ENCODE assay signal across 15 mouse cellular contexts in genomic region chr2:158833221-158833620, GRCm38 (mm10). TPM values are rescaled to one million over a fixed set of nuclear protein-coding genes. Genes with fewer than 3 reads are reported as not detected.
A peak's percentile ranks its signal among the peaks of the same experiment; 100 is the strongest.
DNase-seq lines count a peak whose midpoint lies in the region; ATAC-seq and TF ChIP-seq lines count a peak whose summit lies in the region.
"Had no signal": no experiment of that assay in that cellular context is flagged by ENCODE, and none has a peak within 500 bp of the region (broad histone marks: within the 10 kb centered on the region; RNA-seq: fewer than 3 reads in every experiment).

No protein-coding gene starts in this region.

- H3K9me3 ChIP-seq in heart, embryonic 11.5 days (replicated peaks; ENCODE audit: control insufficient read depth, low read length), result no peaks in the 10 kb centered on the region
- no peaks in the 10 kb centered on the region for H3K9me3 ChIP-seq in neural tube, embryonic 13.5 days
- H3K9me3 ChIP-seq in midbrain, embryonic 12.5 days, result no peaks in the 10 kb centered on the region
- no peaks in the 10 kb centered on the region for H3K9me3 ChIP-seq in stomach, postnatal 0 days (ENCODE audit: control insufficient read depth, low read length)

- no peak overlapping the region for H3K4me2 ChIP-seq in heart, embryonic 11.5 days
- no peak overlapping the region for H3K4me2 ChIP-seq in neural tube, embryonic 13.5 days
- no peak overlapping the region for H3K4me2 ChIP-seq in midbrain, embryonic 12.5 days (replicated peaks)
- H3K4me2 ChIP-seq in stomach, postnatal 0 days (replicated peaks; ENCODE audit: low read depth), result no peak overlapping the region
- H3K4me2 ChIP-seq: lung, embryonic 14.5 days had no signal

- no peaks in the 10 kb centered on the region for H3K4me1 ChIP-seq in heart, embryonic 11.5 days (ENCODE audit: control insufficient read depth, insufficient read depth, low read length)
- H3K4me1 ChIP-seq in neural tube, embryonic 13.5 days (replicated peaks), result peaks cover 12% of the 10 kb centered on the region; the same call in 1 of the 2 replicates
- 0 out of 2 replicates have a peak, but pooled peaks cover 3% of the 10 kb centered on the region for H3K4me1 ChIP-seq in midbrain, embryonic 12.5 days
- no peaks in the 10 kb centered on the region for H3K4me1 ChIP-seq in stomach, postnatal 0 days (replicated peaks; ENCODE audit: control insufficient read depth, insufficient read depth)

- no peaks in the 10 kb centered on the region for H3K27me3 ChIP-seq in heart, embryonic 11.5 days (ENCODE audit: control insufficient read depth, insufficient read depth, low read length)
- no peaks in the 10 kb centered on the region for H3K27me3 ChIP-seq in neural tube, embryonic 13.5 days
- H3K27me3 ChIP-seq in midbrain, embryonic 12.5 days, result no peaks in the 10 kb centered on the region
- H3K27me3 ChIP-seq in stomach, postnatal 0 days (ENCODE audit: control insufficient read depth, insufficient read depth, low read length), result no peaks in the 10 kb centered on the region

- DNase-seq in heart, postnatal 4 days, result no peak
- no peak for DNase-seq in neural tube, embryonic 10.5 days (ENCODE audit: extremely low spot score, low spot score)
- DNase-seq in stomach, postnatal 0 days (ENCODE audit: low spot score), result no peak
- no peak for DNase-seq in adrenal gland, postnatal 25 days
- no peak for DNase-seq in thymus, postnatal 10 days (ENCODE audit: low spot score in 2 of 2)
- DNase-seq: adrenal gland, postnatal 14 days; cerebellum, postnatal 10 days; gastrocnemius, postnatal 25 days; kidney, adult 11 months; lung, embryonic 14.5 days; right cerebral cortex, postnatal 25 days had no signal

- WGBS in heart, embryonic 11.5 days (ENCODE audit: insufficient replicate concordance), result 65% methylated on average over 5 of the region's 5 CpGs
- WGBS in neural tube, embryonic 13.5 days, result 65% methylated on average over 5 of the region's 5 CpGs
- WGBS in midbrain, embryonic 12.5 days, result 76% methylated on average over 5 of the region's 5 CpGs
- 70% methylated on average over 5 of the region's 5 CpGs for WGBS in stomach, postnatal 0 days

- H3K9ac ChIP-seq in heart, embryonic 11.5 days (ENCODE audit: low read depth, low read length), result no peak overlapping the region
- H3K9ac ChIP-seq in neural tube, embryonic 13.5 days, result 0 out of 2 replicates have a peak overlapping the region, but pooled peaks have one; percentile 8
- H3K9ac ChIP-seq in midbrain, embryonic 12.5 days (replicated peaks), result no peak overlapping the region
- no peak overlapping the region for H3K9ac ChIP-seq in stomach, postnatal 0 days (ENCODE audit: low read length)
- H3K9ac ChIP-seq: lung, embryonic 14.5 days had no signal

- H3K36me3 ChIP-seq in heart, embryonic 11.5 days (ENCODE audit: control insufficient read depth, insufficient read depth, low read length), result peaks cover 34% of the 10 kb centered on the region
- peaks cover 83% of the 10 kb centered on the region for H3K36me3 ChIP-seq in neural tube, embryonic 13.5 days
- peaks cover 74% of the 10 kb centered on the region for H3K36me3 ChIP-seq in midbrain, embryonic 12.5 days
- H3K36me3 ChIP-seq in stomach, postnatal 0 days (ENCODE audit: control insufficient read depth, insufficient read depth, low read length), result peaks cover 17% of the 10 kb centered on the region

- TF ChIP-seq CTCF in stomach, postnatal 0 days (IDR thresholded peaks at IDR 0.05; ENCODE audit: low read depth), result no peak

- H3K27ac ChIP-seq in heart, embryonic 11.5 days (ENCODE audit: low read depth, low read length), result 0 out of 2 replicates have a peak overlapping the region, but pooled peaks have one; percentile 15
- 0 out of 2 replicates have a peak overlapping the region, but pooled peaks have one; percentile 33 for H3K27ac ChIP-seq in neural tube, embryonic 13.5 days (replicated peaks)
- H3K27ac ChIP-seq in midbrain, embryonic 12.5 days (replicated peaks), result 0 out of 2 replicates have a peak overlapping the region, but pooled peaks have one; percentile 30
- 0 out of 2 replicates have a peak overlapping the region, but pooled peaks have one; percentile 2 for H3K27ac ChIP-seq in stomach, postnatal 0 days (replicated peaks)

- ATAC-seq in heart, embryonic 11.5 days (replicated peaks; ENCODE audit: insufficient number of reproducible peaks, low FRiP score, low TSS enrichment), result no peak; the same call in 1 of the 2 replicates
- ATAC-seq in neural tube, embryonic 13.5 days (ENCODE audit: low read depth), result peak; percentile 59; the same call in 1 of the 2 replicates
- ATAC-seq in midbrain, embryonic 12.5 days (ENCODE audit: low FRiP score, low read depth), result no peak
- no peak for ATAC-seq in stomach, postnatal 0 days (ENCODE audit: low FRiP score, low TSS enrichment)

- no peak overlapping the region for H3K4me3 ChIP-seq in heart, embryonic 11.5 days (ENCODE audit: low read depth, low read length)
- H3K4me3 ChIP-seq in neural tube, embryonic 13.5 days, result no peak overlapping the region
- no peak overlapping the region for H3K4me3 ChIP-seq in midbrain, embryonic 12.5 days
- H3K4me3 ChIP-seq in stomach, postnatal 0 days (ENCODE audit: low read depth, low read length), result no peak overlapping the region
- H3K4me3 ChIP-seq: myocyte had no signal

- TF ChIP-seq EP300 in stomach, postnatal 0 days (optimal IDR thresholded peaks at IDR 0.05), result no peak

RNA-seq across cellular contexts. Expression of gene Dhx35, which starts 38.6 kb away (rescaled TPM):
- 14.2 and 15.3 TPM in 2 replicates for polyA plus RNA-seq in heart, embryonic 11.5 days (2014; fragmentation: Nextera tagmentation; extraction: Ambion mirVana)
- 10 to 100 TPM; 33.2 to 33.3 TPM for total RNA-seq in heart, postnatal 4 days (2021)
- polyA plus RNA-seq in neural tube, embryonic 13.5 days (2015; fragmentation: Nextera tagmentation; extraction: Ambion mirVana), result 13.1 and 13.4 TPM in 2 replicates
- polyA plus RNA-seq in midbrain, embryonic 12.5 days (2016; fragmentation: Nextera tagmentation; extraction: Ambion mirVana), result 17.8 and 17.9 TPM in 2 replicates
- polyA plus RNA-seq in stomach, postnatal 0 days (2015; fragmentation: Nextera tagmentation; extraction: Ambion mirVana), result 5.6 and 6.5 TPM in 2 replicates
- 15.3 and 15.4 TPM in 2 replicates for total RNA-seq in adrenal gland, postnatal 25 days (2021)
